Mouse (Mus musculus): Measurements from ENCODE around the gene Cacng4.

DNA sequence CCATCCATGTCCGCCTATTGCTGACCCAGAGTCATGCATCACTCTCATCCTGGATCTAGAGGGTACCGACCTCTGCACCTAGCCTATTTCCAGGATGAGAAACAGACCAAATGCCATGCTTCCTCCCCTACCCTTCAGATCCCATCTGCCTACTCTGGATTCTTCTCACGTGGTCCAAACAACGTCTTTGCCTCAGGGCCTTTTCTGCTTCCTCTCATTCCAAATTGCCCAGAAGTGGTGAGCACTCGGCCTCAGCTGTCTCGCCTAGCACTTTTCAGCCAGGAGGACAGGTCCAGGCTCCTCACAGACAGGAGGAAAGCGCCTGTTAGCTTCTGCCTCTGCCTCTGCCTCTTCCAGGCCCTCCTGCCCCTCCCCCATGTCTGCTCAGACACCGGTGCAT lies 21.0 kb downstream of the Cacng4 start:
- no peak for TF ChIP-seq CTCF (IDR thresholded peaks at IDR 0.05; ENCODE audit: low read depth)
- no peak for TF ChIP-seq EP300 (optimal IDR thresholded peaks at IDR 0.05)

Data from stomach, postnatal 0 days (tissue).